Mouse (Mus musculus): ENCODE data around the gene Rinl.
A peak's percentile ranks its signal among the peaks of the same experiment; 100 is the strongest.

The Rinl gene

DNA sequence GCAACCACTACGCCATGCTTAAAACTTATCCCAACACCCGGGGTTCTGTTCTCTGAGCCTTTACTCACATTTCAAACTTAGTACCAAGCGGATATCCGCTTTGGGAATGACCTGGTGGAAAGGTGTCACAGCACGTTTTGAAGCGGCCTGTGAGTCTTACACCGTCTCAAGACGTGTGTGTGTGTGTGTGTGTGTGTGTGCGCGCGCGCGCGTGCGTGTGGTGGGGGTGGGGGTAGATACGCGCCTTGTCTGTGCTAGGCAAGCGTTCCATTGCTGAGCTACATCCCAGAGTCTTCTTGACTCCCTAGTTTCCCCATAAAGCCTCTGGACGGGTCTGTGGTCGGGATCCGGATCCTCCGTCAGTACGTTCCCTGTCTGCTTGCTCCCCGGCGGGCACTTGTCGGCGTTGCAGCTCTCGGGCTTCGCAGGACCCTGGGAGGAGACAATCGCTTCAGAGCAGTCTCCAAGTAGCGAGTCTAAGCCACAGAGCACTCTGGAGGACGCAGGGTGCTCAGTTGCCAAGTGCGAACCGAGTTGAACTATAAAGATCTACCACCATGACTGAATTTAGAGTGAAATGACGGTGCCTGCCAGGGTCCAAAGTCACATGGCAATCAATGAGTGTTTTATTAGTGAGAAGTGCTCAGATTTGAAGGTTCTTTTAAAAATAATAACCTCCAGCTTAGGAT is 20.8 kb downstream of the Rinl start:
- DNase-seq (ENCODE audit: low read depth) = no peak

DNA sequence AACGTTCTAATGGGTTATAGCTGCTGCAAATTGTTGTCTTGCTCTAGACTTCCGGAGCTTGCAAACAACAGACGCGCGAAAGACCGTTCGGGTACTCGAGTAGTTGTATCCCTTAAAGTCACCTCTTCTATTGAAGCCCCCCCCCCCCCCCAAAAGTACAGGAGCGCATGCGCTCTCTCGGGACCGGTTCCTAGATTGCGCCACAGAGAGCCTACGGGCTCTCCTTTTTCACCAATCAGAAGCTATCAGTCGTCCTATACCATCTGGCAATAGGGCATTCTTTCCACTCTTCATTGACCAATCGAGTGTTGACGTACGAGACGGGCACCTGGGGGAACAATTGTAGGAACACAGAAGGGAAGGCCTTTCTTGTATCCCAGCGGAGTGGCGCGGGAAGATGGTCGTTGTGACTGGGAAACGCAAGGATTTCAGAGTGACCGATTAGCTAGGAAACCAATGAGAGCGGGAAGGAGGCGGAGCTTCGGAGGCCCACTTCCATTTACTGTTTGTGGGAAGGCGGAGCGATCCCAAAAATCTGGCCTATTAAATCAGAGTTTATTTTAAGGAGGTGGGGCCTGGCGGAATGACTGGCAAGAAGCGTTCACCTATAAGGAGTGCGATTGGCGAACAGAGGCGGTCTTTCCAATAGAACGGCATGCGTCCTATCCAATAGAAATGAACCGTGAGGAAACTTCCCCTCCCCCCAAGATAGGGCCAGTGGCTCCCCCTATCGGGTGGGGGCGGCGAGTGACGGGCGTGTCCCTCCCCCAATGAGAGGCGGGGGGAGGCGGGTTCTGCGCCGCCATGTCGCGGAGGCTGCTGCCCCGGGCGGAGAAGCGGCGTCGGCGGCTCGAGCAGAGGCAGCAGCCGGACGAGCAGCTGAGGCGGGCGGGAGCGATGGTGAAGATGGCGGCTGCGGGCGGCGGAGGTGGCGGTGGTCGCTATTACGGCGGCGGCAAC is 21.6 kb downstream of the Rinl start:
- peak; percentile 95 for DNase-seq (ENCODE audit: low read depth)

DNA sequence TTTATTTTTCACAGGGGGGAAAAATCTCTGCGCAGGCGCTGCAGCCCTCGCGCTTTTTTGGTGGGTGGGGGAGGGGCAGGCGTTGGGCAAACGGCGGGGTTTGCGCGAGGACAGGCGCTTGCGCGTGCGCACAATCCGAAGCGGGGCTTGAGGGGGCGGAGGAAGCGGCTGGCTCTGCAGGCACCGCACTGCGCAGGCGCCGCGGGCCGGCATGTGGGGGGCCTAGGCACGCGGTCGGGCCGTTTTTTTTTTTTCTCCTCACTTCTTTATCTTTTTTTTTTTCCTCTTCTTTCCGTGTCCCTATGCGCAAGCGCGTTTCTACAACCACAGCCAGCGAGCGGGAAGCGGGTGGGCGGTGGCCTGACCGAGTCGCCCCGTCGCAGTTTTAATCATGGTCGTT is 22.5 kb downstream of the Rinl start:
- DNase-seq (ENCODE audit: low read depth) = peak; percentile 86

DNA sequence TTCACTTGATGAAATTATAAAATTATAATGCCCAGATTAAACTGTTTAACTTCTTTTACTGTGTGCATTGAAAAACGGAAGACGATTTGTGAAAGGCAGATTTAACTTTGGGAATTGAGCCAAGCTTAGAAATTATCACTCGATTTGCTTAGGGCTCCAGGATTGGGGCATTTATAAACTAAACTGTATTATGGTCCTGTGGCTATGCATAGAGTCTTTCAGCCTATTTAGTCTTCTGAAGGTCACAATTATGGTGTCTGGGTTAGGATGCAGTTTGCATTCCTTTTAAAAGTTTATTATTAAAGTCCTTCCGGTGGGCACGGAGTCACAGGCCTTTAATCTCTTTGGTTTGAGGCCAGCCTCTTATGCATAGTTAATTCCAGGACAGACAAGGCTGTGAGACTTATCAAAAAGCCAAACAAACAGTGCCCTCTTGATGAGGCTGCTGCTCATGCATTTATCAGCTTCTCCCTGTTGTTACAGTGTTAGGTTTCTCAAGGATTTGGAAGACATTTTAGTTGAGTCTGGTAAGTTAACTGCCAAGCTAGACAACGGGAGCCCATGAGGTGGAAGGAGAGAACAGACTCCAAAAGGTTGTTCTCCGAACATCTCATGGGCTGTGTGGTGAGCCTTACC is 23.0 kb downstream of the Rinl start:
- no peak for DNase-seq (ENCODE audit: low read depth)

DNA sequence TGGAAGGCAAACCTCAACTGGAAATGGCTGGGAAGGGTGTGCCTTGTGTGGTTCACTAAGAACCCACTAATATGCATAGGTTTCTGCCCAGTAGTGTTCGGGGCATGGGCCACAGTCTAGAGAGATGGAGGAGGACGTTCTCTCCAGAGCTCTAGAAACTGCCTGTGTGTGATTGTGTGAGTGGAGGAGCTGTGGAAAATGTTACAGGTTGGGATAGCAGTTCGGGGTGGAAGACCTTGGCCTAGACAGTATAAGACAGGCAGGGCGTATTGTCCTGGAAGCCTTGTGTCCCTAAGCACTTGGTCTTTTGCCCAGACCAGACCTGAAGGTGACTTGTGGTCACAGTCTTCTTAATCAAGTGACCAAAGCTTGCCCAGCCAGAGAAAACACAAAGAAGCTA is 23.7 kb downstream of the Rinl start:
- DNase-seq (ENCODE audit: low read depth) = no peak

DNA sequence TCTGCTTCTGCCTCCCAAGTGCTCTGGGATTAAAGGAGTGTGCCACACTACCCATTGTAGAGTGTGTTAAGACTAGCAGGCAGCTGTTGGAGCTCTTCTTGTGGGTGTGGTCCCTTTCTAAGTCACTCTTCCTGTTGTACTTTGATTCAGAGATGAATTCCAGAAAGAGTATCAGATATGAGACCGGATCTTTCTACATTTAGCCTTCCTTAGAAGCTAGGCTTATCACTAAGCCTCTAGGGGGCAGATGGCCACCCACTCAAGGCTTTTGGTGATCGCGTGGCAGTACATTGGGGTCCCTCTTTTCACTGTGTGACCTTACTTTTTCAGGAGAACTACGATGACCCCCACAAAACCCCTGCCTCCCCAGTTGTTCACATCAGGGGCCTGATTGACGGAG is 24.2 kb downstream of the Rinl start:
- no peak for DNase-seq (ENCODE audit: low read depth)

DNA sequence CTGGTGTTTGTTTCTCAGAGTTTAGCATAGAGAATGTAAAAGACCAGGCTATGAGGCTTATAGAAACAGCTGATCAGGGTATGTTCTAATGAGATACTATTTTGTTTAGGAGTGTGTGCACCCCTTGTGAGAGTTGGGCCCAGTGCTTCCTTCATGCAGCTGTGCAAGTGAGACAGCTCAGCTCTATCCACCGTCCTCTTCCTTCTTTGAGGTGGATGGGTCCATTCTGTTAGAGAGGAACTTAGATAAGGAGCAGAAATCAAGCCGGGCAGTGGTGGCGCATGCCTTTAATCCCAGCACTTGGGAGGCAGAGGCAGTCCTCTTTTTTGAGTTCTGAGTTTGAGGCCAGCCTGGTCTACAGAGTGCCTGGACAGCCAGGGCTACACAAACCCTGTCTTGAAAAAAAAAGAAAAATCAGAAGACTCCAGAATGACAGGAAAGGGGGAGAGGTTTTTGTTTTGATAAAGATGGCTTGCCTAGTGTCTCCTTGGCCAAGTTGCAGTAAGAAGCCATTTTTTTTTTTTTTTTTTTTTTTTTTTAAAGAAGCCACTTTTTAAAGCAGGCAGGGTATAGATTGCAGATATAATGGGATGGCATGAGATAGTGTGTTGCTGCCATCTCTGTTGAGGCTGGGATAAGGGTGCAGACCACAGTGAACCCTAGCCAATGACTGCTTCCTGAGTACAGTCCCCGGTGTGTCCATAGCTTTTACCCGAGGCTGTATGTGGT is 25.7 kb downstream of the Rinl start:
- no peak for DNase-seq (ENCODE audit: low read depth)

DNA sequence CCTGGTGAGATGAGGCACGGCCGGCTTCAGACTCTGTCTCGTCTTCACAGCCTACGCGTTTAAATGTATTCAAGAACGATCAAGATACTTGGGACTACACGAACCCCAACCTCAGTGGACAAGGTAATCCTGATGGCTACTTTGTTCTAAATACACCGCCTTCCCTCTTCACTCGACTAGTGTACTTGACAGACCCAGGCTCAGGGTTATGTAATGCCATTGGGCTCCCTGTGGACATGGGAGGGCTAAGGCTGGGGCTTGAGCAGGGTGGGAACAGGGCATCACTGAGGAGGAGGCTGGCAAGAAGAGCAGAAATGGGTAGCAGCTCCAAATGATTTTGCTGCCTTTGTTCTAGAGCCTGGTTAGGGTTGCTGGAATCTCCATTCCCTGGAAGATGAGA is 26.5 kb downstream of the Rinl start:
- DNase-seq (ENCODE audit: low read depth) = no peak

DNA sequence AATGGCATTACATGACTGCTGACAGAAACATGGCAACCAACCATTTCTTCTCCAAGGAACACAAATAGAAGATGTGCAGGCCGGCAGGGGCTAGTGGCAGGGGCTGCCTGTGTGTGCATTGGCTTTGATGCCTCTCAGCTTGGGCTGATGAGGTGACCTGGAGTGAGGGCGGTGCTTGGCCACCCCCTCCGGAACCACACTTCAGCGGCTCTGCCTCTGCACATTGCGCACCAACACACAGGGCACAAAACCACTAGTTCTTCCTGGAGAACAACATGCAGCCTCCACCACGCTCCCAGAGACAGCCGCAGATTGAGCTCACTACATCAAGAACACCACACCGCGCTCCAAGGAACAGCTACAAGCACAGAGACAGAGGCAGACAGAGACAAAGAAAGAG is 27.4 kb downstream of the Rinl start:
- no peak for DNase-seq (ENCODE audit: low read depth)

DNA sequence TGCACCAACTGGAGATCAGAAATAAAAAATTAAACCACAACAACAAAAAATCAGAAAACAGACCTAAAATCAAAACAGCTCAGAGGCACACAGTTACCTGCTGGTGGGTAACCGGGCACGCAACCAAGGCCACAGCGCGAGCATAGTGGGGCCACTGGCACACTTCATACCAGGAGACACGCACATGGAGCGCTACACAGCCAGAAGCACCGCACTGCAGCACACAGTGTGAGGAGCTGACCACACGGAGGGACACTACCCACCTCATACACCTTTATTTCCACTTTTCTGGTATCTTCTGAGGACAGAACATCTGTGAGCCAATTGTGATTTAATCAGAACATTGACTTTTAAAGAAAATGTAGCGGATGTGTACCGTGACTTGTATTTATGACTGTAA is 28.2 kb downstream of the Rinl start:
- no peak for DNase-seq (ENCODE audit: low read depth)

DNA sequence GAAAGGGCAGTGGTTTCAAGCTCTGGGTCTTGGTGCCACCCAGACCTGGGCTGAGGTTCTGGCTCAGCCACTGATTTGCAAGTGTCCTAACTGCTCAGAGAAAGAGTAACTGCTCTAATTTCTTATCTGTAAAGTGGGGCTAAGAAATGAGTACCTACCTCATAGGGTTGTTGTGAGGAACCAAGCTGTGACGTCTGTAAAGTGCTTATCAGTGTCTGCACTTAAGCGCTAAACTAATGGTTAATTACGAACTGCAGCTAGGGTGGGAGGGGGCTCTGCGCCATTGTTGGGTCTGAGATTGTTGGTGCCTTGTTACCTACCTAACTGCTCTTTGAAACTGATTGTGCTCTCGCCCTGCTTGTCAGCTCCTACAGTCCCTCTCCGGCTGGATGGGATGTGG is 28.8 kb downstream of the Rinl start:
- no peak for DNase-seq (ENCODE audit: low read depth)

DNA sequence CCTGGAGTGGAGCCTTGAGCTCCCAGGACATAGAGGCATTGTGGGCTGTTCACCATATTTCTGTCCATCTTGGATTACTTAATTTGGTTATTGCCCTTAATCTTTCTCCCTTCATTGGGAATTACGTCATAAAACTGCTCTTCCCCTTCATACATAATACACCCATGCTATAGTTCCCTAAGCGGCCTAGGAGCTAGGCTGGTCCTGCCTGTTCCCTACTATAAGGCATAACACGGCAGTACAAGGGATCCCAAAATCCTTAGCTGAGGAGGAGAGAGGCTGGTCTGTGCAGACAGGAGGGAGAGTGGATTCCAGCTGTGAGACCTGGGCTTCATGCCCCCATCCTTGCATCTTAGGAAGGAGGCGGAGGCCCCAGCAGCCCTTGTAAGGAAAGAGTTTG is 29.2 kb downstream of the Rinl start:
- DNase-seq (ENCODE audit: low read depth) = no peak

DNA sequence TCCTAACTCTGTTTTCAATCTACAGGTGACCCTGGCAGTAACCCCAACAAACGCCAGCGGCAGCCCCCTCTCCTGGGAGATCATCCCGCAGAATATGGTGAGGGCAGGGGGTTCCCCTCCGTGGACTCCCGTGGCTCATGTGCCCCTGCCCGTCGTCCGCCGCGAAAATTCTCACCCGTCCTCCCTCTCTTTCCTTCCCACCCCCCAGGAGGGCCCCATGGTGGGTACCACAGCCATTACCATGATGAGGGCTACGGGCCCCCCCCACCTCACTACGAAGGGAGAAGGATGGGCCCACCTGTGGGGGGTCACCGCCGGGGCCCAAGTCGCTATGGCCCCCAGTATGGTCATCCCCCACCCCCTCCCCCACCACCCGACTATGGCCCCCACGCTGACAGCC is 29.7 kb downstream of the Rinl start:
- DNase-seq (ENCODE audit: low read depth) = no peak

DNA sequence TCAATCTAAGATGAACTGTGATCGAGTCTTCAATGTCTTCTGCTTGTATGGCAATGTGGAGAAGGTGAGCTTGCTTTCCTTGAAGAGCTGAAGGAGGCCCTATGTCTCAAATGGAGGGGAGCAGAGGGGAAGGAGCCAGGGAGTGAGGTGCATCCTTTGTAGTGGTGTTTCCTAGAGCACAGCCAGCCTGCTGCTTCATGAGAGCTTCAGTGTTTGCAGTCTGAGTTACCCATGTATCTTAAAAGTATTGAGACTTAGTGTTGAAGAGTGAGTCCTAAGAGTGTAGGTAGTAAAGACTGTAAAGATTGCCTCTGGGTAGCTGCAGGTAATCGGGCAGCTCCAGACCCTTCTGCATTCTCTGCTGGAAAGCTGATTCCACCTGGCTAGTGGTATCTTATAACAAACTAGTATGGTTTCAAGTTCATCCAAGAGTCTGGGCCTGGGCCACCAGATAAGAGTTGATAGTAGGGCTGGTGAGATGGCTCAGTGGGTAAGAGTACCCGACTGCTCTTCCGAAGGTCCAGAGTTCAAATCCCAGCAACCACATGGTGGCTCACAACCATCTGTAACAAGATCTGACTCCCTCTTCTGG is 30.2 kb downstream of the Rinl start:
- DNase-seq (ENCODE audit: low read depth) = no peak

DNA sequence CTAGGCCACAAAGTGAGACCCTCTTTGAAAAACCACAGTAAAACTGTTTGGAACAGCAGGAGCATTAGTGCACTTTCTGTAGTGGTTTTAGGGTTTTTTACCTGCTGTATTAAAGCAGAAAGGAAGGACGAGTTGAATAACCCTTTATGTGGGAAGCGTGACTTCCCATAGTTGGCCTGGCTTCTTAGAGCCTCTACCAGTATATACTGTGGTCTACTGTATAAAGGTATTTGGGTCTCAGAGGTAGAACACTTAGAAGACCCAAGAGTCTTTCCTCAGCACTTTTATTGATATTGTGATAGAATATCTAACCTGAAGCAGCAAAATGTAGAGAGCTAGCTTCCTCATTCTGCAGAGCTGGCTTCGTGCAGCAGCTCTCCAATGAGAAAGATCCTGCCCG is 30.8 kb downstream of the Rinl start:
- no peak for DNase-seq (ENCODE audit: low read depth)

DNA sequence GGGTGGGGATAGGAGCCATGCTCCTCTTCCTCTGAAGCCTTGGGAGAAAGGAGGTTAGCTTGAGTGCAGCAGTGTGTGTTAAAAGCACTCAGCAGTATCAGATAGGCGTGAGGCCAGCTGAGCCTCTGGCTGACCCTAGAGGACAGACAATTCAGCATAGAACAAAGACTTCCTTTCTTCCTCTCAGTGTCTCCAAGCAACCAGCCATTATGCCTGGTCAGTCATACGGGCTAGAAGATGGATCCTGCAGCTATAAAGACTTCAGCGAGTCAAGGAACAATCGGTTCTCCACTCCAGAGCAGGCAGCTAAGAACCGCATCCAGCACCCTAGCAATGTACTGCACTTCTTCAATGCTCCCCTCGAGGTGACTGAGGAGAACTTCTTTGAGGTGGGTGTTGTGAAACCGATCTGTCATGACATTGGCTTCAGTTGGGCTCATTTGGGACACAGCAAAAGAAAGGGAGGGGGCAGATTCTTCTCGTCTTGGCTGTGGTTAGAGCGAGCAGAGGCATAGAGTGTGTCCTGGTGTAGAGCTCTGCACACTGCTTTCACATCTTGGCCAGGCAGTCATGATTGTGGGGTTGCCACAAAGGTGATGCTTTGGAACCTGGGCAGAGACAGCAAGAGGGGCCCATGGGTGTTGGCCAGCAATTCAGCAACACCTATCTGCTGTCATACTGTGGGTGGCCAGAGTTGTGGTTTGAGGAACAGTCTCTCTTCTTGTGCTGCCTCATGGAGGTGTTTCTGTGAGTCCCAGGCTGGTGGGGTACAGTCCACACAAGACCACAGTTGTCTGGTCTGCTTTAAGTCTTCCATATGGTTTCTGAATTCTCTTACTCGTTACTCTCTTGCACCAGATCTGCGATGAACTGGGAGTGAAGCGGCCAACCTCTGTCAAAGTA is 31.8 kb downstream of the Rinl start:
- no peak for DNase-seq (ENCODE audit: low read depth)

DNA sequence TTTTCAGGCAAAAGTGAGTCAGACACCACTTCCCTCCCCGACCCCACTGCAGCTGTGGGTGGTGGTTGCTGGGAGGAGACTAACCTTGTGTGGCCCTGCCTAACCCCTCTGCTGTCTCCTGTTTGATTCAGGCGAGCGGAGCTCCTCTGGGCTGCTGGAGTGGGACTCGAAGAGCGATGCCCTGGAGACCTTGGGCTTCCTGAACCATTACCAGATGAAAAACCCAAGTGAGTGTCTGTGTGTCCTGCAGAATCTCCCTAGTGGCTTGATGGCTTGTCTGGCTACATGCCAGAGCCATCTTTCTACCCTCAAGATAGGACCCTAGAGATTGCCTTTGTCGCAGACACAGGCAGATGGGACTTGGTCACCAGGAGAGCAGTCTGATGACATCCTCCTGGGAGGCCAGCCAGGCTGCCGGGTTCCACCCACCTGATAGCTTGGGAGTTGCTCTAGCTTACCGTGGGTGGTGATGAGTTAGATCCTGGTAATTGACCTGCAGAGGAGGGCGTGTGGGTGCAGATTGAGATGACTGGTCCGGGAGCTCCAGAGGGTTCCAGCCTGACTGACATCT is 32.6 kb downstream of the Rinl start:
- DNase-seq (ENCODE audit: low read depth) = no peak

DNA sequence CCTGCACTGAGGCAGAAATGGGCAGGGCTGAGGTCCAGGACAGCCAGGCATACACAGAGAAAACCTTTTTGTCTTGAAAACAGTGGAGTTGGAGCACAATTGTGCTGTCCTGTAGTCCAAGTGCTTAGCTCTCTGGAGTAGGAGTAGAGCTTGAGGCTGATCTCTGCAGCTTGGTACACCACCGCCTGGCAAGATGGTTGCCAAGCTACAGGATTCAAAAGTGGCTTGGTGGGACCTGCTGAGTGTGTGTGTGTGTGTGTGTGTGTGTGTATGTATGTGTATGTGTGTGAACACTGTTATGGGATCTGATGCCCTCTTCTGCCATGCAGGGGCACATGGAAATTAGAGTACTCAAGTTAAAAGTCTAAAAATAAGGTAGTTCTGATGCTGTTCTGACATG is 33.8 kb downstream of the Rinl start:
- no peak for DNase-seq (ENCODE audit: low read depth)

DNA sequence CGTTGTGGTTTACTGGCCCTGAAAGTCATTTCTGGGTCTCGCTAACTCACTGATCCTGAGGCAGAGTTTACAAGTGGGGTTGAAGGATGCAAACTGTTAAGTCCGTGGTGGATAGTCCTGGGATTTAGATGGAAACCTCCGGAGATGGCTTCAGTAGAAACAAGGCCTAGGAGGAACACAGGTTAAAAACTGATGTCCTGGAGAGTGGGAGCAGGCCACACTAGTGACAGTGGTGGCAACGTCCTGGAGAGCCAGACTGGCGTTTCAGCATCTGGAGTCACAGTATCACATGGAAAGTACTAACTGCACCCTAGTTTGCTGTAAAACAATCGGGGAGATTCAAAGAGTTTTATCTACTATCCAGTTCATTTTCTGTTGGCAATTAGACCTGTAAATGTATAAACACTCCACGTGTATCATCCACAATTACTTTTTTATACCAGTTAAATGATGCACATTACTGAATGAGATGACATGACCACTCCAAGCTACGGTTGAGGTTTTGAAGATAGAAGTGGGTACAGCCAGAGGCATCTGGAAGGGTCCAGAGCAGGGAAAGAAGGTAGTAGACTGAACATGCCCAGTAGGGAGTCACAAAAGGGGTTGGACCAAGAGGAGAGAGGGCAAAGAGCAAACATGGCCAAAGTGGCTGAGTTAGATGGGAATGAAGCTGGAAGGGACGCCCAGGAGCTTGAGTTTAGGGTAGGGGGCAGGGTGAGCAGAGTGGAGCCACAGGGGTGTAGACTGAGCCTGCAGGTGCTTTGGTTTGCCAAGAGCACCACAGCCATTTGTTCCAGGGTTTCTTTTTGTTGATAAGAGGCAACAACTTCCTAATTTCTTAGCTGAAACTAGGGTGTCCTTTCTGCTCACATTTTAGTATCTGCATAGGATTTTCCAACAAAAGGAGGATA is 34.5 kb downstream of the Rinl start:
- no peak for DNase-seq (ENCODE audit: low read depth)

Measured in c-Kit-positive CD71-negative TER-119-negative erythroid progenitor cells, embryonic 14.5 days (primary cell).